Mouse (Mus musculus) forebrain, embryonic 15.5 days (tissue): ENCODE measurements around the gene Sult4a1. TPM values are rescaled to one million over a fixed set of nuclear protein-coding genes. Genes with fewer than 3 reads are reported as not detected.
"Not testable (repeated sequence)": the region's sequence is repeated elsewhere in the genome, so short reads cannot be mapped to it uniquely, and the experiment has no call there.

Experiments
- ATAC-seq: fragments of 200-750 bp; cut with Nextera tagmentation; replicated peaks from 2 replicates; pipeline ENCODE4 v1.8.0; 2017; ENCODE audit warnings: mild to moderate bottlenecking, moderate TSS enrichment, moderate library complexity
- H3K27ac ChIP-seq: fragments of 300-500 bp; sonication (generic); replicated peaks from 2 replicates; pipeline ENCODE4 v1.5.1; 2015; ENCODE audit warnings: mild to moderate bottlenecking, inconsistent platforms
- H3K27me3 ChIP-seq: fragments of 300-500 bp; sonication (generic); 2 replicates; pipeline ENCODE4 v1.6.1; 2015; ENCODE audit warnings: inconsistent platforms
- H3K36me3 ChIP-seq: fragments of 300-500 bp; sonication (generic); 2 replicates; pipeline ENCODE4 v1.6.1; 2015; ENCODE audit warnings: mild to moderate bottlenecking, inconsistent platforms
- H3K4me1 ChIP-seq: fragments of 300-500 bp; sonication (generic); 2 replicates; pipeline ENCODE4 v1.6.1; 2015; ENCODE audit warnings: inconsistent platforms
- H3K4me2 ChIP-seq: fragments of 300-500 bp; sonication (generic); replicated peaks from 2 replicates; pipeline ENCODE4 v1.6.1; 2015; ENCODE audit warnings: mild to moderate bottlenecking, inconsistent platforms
- H3K4me3 ChIP-seq: fragments of 300-500 bp; sonication (generic); 2 replicates; pipeline ENCODE4 v1.5.1; 2015; ENCODE audit warnings: mild to moderate bottlenecking, inconsistent platforms
- H3K9ac ChIP-seq: fragments of 300-500 bp; sonication (generic); replicated peaks from 2 replicates; pipeline ENCODE4 v1.6.1; 2015; ENCODE audit warnings: mild to moderate bottlenecking, inconsistent platforms
- H3K9me3 ChIP-seq: fragments of 300-500 bp; sonication (generic); 2 replicates; pipeline ENCODE4 v1.6.1; 2016; ENCODE audit warnings: inconsistent platforms
- WGBS: fragments of 180-500 bp; shearing (Covaris S2); methylation state at CpG from one replicate; pipeline ENCODE4 v1.1.7; 2015; ENCODE audit warnings: mixed read lengths; 5-methylcytosine and 5-hydroxymethylcytosine counted together
- polyA plus RNA-seq: library from polyadenylated mRNA; unstranded; fragments of >200 nt; fragmentation: Nextera tagmentation; extraction: Ambion mirVana; gene quantifications from 2 replicates; pipeline ENCODE4 v1.2.1, GENCODE M21; 2015

Sult4a1 gene
- polyA plus RNA-seq, 1 experiment from 2014 or later: 76.7 TPM

DNA sequence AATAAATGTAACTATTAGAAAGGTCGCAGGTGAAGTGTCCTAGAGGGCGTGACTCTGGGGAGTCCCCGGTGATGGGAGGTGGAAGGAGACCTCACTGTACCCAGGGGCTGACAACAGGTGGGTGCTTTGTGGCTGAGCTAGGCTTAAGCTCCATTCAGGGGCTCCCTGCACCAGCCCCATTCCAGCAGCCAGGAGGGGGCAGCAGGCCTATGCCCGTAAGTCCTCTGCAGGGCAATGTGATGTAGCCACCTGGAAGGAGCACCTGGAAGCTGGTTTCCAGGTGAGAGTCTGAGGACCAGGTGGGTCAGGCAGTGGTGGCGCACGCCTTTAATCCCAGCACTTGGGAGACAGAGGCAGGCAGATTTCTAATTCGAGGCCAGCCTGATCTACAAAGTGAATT, 18.5 kb upstream of the Sult4a1 start:
- 67% methylated on average over 7 of the region's 7 CpGs for WGBS
- H3K4me1 ChIP-seq: no peaks in the 10 kb centered on the region
- H3K27ac ChIP-seq: no peak overlapping the region
- no peaks in the 10 kb centered on the region for H3K27me3 ChIP-seq
- H3K4me2 ChIP-seq: no peak overlapping the region
- no peaks in the 10 kb centered on the region for H3K36me3 ChIP-seq
- no peak for ATAC-seq
- no peaks in the 10 kb centered on the region for H3K9me3 ChIP-seq
- H3K9ac ChIP-seq: no peak overlapping the region
- no peak overlapping the region for H3K4me3 ChIP-seq

DNA sequence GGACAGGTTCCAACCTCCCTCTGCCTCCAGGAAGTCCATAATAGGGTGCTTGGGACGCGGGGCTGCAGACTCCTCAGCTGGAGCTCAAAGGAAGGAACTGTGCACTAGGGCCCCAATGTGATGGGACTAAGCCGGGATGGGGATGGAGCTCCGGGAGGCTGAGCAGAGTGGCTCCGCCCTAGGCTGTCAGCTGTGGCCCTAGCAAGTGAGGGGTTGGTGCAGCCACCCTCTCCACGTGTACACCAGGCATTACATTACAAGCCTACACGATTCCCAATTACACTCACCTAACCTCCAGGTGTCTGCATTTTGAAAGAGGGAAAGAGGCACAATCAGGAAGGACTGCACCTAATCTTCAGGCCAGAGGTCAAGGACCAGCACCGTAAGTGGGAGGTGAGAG, 17.5 kb upstream of the Sult4a1 start, which contains the start of gene Pnpla5:
Pnpla5 (minus strand) TSS at position 101 of the 400 bp plus-strand sequence.
- Histone ChIP-seq H3K4me3 (no peak within 1 kb of the TSS), H3K9me3 (no peaks in the 10 kb centered on the region), H3K4me2 (no peak within 1 kb of the TSS), H3K27me3 (no peaks in the 10 kb centered on the region), H3K27ac (no peak within 1 kb of the TSS), H3K36me3 (no peaks in the 10 kb centered on the region), H3K4me1 (no peaks in the 10 kb centered on the region), H3K9ac (no peak within 1 kb of the TSS)
- WGBS: 74% methylated on average over 8 of the region's 8 CpGs
- no peak for ATAC-seq

DNA sequence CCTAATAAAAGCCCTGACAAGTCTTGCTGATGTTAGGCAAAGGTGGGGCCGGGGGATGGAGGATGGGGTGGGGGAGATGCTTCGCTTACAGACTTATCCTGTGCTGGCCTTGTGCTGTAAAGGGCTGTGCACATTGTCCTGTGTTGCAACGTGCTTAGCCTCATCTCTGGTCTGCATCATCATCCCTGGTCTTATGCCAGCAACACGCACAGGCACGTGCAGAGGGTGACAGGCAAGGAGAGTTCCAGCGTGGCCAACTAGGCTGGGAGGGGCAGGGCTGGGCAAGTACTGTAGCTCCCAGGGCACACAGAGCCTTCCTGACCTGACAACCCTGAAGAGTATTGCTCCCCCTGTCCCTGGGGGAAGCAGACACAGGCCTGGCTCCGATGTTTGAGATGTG, 15.5 kb upstream of the Sult4a1 start:
- H3K9me3 ChIP-seq: no peaks in the 10 kb centered on the region
- no peak for ATAC-seq
- no peaks in the 10 kb centered on the region for H3K27me3 ChIP-seq
- 73% methylated on average over 7 of the region's 7 CpGs for WGBS
- H3K27ac ChIP-seq: no peak overlapping the region
- H3K4me2 ChIP-seq: no peak overlapping the region
- H3K4me3 ChIP-seq: no peak overlapping the region
- no peaks in the 10 kb centered on the region for H3K36me3 ChIP-seq
- no peaks in the 10 kb centered on the region for H3K4me1 ChIP-seq
- H3K9ac ChIP-seq: no peak overlapping the region

DNA sequence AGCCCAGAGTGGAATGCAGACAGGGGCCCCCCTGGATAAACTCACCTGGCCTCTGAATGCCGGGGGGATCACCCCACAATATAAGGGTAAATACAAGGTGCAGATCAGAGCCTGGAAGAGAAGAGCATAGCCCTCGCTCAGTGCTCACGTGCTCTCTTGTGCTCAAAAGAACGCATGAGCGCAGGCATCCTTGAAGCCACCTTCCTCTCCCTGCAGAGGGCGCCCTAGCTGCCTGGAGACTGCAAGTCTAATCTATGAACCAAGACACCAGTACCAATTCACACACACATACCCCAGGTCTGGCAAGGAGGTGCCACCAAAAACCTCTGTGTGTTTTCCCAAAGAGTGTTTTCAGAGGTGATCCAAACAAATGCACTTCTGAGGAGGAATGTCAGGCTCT, 15.1 kb upstream of the Sult4a1 start:
- 20% methylated on average over 6 of the region's 6 CpGs for WGBS

DNA sequence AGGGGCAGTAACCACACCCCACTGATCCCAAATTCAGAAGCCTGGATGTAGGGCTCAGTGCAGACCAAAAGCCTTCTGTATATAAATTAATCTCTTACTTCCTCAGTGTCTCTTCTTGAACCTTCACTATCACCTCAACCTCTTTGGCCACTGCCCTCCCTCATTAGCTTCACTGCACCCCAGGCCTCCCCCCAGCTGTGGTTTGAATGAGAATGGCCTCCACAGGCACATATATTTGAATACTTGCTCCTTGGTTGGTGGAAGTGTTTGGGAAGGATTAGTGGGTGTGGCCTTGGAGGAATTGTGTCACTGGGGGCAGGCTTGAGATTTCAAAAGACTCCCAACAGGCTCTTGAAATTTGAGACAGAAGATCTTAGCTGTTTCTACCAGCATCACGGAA, 10.9 kb upstream of the Sult4a1 start:
- no peak for ATAC-seq
- H3K27me3 ChIP-seq: no peaks in the 10 kb centered on the region
- H3K36me3 ChIP-seq: no peaks in the 10 kb centered on the region
- H3K9ac ChIP-seq: no peak overlapping the region
- no peak overlapping the region for H3K4me2 ChIP-seq
- no peak overlapping the region for H3K27ac ChIP-seq
- no peak overlapping the region for H3K4me3 ChIP-seq
- H3K4me1 ChIP-seq: no peaks in the 10 kb centered on the region
- H3K9me3 ChIP-seq: no peaks in the 10 kb centered on the region
- WGBS: 76% methylated on average over 1 of the region's 1 CpGs

More for the DNA sequence above, 15.1 kb upstream of the Sult4a1 start:
- Histone ChIP-seq H3K9ac (no peak overlapping the region), H3K4me3 (no peak overlapping the region), H3K9me3 (no peaks in the 10 kb centered on the region), H3K27ac (no peak overlapping the region), H3K27me3 (no peaks in the 10 kb centered on the region), H3K36me3 (no peaks in the 10 kb centered on the region), H3K4me1 (no peaks in the 10 kb centered on the region), H3K4me2 (no peak overlapping the region)
- no peak for ATAC-seq

DNA sequence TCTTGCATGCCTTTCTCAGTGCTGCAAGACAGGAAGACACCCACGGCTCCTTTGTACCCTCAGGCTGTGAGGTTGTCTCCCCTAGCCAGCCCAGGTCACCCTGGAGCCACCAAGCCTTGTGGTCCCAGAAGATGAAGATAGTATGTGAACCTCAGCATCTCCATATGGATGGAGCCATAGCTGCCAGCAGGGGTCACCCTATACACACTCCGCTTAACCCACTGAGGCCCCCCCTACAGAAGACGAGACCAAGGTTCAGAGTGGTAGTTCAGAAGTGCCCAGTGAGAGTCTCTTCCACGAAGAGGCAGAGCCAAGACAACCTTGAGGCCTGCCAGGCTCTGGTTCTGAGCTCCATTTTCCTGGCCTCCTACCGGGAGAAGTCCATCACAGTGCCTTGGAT, 10.2 kb upstream of the Sult4a1 start:
- ATAC-seq: no peak
- H3K9ac ChIP-seq: no peak overlapping the region
- H3K36me3 ChIP-seq: no peaks in the 10 kb centered on the region
- no peak overlapping the region for H3K4me3 ChIP-seq
- H3K27ac ChIP-seq: no peak overlapping the region
- no peaks in the 10 kb centered on the region for H3K9me3 ChIP-seq
- no peaks in the 10 kb centered on the region for H3K27me3 ChIP-seq
- WGBS: 66% methylated on average over 5 of the region's 5 CpGs
- H3K4me2 ChIP-seq: no peak overlapping the region
- no peaks in the 10 kb centered on the region for H3K4me1 ChIP-seq

DNA sequence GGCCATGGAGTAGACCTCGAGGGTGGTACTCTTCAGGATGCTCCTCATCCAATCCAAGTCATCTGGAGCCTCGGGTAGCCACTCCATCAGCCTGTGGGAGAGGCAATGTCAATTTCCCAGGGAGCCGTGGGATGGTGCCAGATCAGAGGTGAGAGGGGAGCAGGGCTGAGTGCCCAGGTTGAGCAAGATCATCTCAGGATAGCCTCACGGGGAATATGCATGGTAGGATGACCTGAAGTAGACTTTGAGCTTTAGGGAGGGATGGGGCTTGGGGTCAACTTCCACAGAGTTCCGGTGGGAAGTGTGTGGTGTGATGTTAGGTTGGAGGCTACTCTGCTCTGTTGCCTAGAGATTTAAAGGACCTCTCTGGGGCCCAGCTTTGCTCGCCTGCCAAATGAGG, 8.3 kb upstream of the Sult4a1 start:
- no peaks in the 10 kb centered on the region for H3K36me3 ChIP-seq
- WGBS: 91% methylated on average over 6 of the region's 6 CpGs
- no peaks in the 10 kb centered on the region for H3K27me3 ChIP-seq
- no peak overlapping the region for H3K4me2 ChIP-seq
- H3K4me1 ChIP-seq: no peaks in the 10 kb centered on the region
- no peaks in the 10 kb centered on the region for H3K9me3 ChIP-seq
- H3K4me3 ChIP-seq: no peak overlapping the region
- no peak overlapping the region for H3K9ac ChIP-seq
- H3K27ac ChIP-seq: no peak overlapping the region
- ATAC-seq: no peak

DNA sequence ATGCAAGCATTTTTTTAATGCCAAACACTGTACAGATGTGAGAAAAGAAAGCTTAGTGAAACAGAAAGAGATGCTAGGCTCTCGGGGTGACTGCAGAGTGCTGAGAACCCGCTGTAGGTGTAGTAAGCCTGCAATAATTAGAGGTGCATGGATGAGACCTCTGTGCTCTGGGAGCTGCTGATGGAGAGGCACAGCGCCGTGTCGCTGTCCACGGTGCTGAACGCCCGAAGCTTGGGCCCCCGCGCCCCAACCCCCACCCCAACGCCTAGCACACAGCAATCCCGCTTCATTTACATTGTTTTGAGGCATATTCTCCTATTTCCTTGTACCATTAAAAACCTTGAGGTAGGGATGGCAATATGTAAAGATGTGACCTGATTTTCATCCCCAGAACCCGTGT, 3.3 kb upstream of the Sult4a1 start:
- Histone ChIP-seq H3K36me3 (no peaks in the 10 kb centered on the region), H3K9me3 (no peaks in the 10 kb centered on the region), H3K27me3 (peaks cover 5% of the 10 kb centered on the region; the same call in 1 of the 2 replicates), H3K27ac (no peak overlapping the region), H3K4me3 (no peak overlapping the region), H3K4me1 (peaks cover 22% of the 10 kb centered on the region), H3K4me2 (no peak overlapping the region), H3K9ac (no peak overlapping the region)
- ATAC-seq: no peak
- 4% methylated on average over 13 of the region's 13 CpGs for WGBS

DNA sequence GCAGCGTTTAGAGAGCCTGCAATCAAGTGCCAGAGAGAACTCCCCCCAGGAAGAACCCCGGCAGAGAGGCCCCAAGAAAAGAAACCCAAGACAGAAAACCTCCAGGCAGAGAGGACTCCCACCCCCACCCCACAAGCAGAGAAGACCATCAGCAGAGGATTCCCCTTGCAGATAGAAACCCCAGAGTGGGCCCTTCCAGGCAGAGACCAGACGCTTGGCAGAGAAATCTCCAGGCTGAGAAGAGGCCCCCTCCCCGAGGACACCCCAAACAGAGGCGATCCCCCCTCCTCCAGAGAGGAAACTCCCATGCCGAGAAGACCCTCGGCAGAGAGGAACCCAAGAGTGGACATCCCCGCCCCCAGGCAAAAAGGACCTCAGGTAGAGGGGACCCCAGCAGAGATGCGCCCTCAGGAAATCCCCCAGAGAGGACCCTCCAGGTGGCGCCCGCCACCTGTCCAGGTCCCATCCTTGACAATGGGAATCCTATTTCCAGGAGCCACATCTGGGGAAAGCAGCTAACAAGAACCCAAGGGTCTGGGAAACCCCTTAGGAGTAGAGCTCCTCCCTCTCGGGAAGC, 458 bp upstream of the Sult4a1 start:
- H3K9ac ChIP-seq: peak overlapping the region; percentile 63
- ATAC-seq: peak; percentile 51
- H3K4me3 ChIP-seq: peak overlapping the region; percentile 56
- H3K4me2 ChIP-seq: peak overlapping the region; percentile 85
- peaks cover 5% of the 10 kb centered on the region; the same call in 1 of the 2 replicates for H3K27me3 ChIP-seq
- H3K36me3 ChIP-seq: no peaks in the 10 kb centered on the region
- H3K9me3 ChIP-seq: no peaks in the 10 kb centered on the region
- peaks cover 30% of the 10 kb centered on the region for H3K4me1 ChIP-seq
- WGBS: 8% methylated on average over 12 of the region's 12 CpGs
- H3K27ac ChIP-seq: peak overlapping the region; percentile 70

DNA sequence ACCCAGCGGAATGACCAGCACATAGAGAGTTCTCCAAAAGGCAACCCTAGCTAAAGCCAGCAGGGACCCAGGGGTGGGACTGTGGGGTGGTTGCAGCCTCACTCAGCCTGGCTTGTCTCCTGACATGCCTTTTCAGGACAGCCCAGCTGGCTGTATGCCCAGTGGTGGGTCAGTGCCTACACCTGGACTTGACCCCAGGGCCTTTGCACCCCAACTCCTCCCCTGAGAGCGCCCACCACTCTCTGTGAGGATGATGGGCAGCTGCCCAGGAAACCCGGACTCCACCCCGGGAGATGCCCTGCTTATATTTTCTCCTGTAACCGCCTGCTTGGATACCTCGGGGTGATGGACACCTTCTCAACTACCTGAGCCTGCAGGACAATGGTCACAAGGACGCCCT, 928 bp downstream of the Sult4a1 start:
- Histone ChIP-seq H3K36me3 (no peaks in the 10 kb centered on the region), H3K9me3 (no peaks in the 10 kb centered on the region), H3K4me3 (peak overlapping the region; percentile 56), H3K27ac (no peak overlapping the region), H3K4me1 (peaks cover 30% of the 10 kb centered on the region), H3K27me3 (peaks cover 5% of the 10 kb centered on the region; the same call in 1 of the 2 replicates), H3K9ac (peak overlapping the region; percentile 63), H3K4me2 (peak overlapping the region; percentile 85)
- 77% methylated on average over 7 of the region's 7 CpGs for WGBS
- ATAC-seq: 0 out of 2 replicates have a peak, but pooled peaks have one; percentile 5

DNA sequence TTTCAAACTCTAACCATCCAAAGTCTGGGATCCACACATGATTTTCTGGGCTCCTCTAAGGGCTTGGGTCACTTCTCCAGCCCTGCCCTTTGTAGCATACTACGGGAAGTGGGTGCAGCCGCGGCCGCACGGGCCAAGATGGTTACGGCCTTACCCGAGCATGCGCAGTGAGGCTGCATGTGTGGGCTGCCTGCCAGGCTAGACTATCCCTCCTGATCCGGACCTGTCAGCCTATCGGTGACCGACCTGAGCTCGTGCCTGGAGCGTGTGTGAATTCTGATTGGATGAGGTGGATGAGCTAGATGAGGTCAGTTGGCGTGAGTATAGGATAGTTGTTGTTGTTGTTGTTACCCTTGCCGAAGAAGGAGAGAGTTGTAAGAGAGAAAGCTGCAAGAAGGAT, 8.0 kb downstream of the Sult4a1 start:
- not testable (repeated sequence) for H3K9me3 ChIP-seq, H3K27me3 ChIP-seq, H3K27ac ChIP-seq, H3K9ac ChIP-seq, H3K4me2 ChIP-seq, H3K36me3 ChIP-seq, ATAC-seq, H3K4me3 ChIP-seq
- peaks cover 18% of the 10 kb centered on the region for H3K4me1 ChIP-seq
- WGBS: 90% methylated on average over 15 of the region's 15 CpGs

DNA sequence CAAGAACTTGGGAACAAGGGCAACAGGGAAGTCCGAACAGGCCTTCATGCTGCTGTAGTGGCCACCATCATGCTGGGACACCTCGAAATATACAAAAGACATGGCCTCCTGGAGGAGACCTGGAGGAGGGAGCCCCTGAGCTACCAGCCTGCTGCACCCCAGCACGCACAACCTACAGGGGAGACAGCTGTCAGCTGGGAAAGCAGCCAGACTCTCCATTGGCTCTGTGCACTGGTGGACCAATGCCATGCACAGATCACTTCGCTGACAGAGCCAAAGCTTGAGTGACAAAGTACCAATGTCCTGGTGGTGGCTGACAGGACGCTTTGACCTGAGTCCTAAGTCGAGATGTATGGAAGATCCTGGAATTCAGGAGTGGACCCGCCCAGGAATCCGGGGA, 9.5 kb downstream of the Sult4a1 start:
- Histone ChIP-seq H3K4me2 (no peak overlapping the region), H3K4me1 (peaks cover 16% of the 10 kb centered on the region), H3K9me3 (no peaks in the 10 kb centered on the region), H3K9ac (no peak overlapping the region), H3K4me3 (no peak overlapping the region), H3K36me3 (no peaks in the 10 kb centered on the region), H3K27me3 (no peaks in the 10 kb centered on the region), H3K27ac (peak overlapping the region; percentile 68; the same call in 1 of the 2 replicates)
- 73% methylated on average over 8 of the region's 8 CpGs for WGBS
- ATAC-seq: peak; percentile 73; the same call in 1 of the 2 replicates

DNA sequence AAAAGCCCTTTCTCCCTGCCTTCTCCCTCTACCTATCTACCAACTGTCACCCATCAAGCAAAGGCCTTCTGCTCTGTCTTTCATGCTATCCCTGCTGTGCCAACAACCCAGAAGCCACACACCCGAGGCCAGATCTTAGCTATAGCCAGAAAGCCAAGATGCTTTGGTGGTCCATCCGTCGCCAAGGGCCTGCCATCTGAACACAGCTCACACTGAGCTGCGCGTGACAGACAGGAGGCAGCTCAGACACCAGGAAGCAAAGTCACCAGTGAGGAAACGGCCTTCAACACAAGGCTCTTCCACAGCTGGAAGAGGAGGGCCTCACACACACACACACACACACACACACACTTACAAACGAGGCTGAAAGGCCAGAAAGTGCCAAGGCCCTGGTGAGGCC, 10.6 kb downstream of the Sult4a1 start:
- Histone ChIP-seq H3K36me3 (peaks cover 3% of the 10 kb centered on the region; the same call in 1 of the 2 replicates), H3K4me3 (no peak overlapping the region), H3K27me3 (no peaks in the 10 kb centered on the region), H3K4me1 (peaks cover 16% of the 10 kb centered on the region), H3K4me2 (no peak overlapping the region), H3K9ac (no peak overlapping the region), H3K9me3 (no peaks in the 10 kb centered on the region), H3K27ac (peak overlapping the region; percentile 68)
- 44% methylated on average over 7 of the region's 7 CpGs for WGBS
- ATAC-seq: peak; percentile 29; the same call in 1 of the 2 replicates
